ENCODE assay signal across 29 mouse cellular contexts in genomic region chr14:12753237-12753636, GRCm38 (mm10).
DNase-seq lines count a peak whose midpoint lies in the region; TF ChIP-seq lines count a peak whose summit lies in the region.
"Had no signal": no experiment of that assay in that cellular context is flagged by ENCODE, and none has a peak within 500 bp of the region (broad histone marks: within the 10 kb centered on the region; RNA-seq: fewer than 3 reads in every experiment).

No protein-coding gene starts in this region.

- no peak for TF ChIP-seq RAD21 in CH12.LX (IDR thresholded peaks at IDR 0.05; ENCODE audit: low read depth, low read length)

- peaks cover 14 to 18% of the 10 kb centered on the region in 2 experiments for H3K4me1 ChIP-seq in CH12.LX (ENCODE audit: control insufficient read depth in 1 of 2, insufficient read depth in 2 of 2)
- H3K4me1 ChIP-seq: embryonic facial prominence, embryonic 10.5 days; embryonic facial prominence, embryonic 13.5 days; forebrain, embryonic 12.5 days; forebrain, embryonic 15.5 days; heart, embryonic 10.5 days; heart, embryonic 13.5 days; hindbrain, embryonic 15.5 days had no signal

- H3K36me3 ChIP-seq in CH12.LX (replicated peaks in 1 of 2; ENCODE audit: control insufficient read depth in 1 of 2, insufficient read depth in 1 of 2, low read length in 1 of 2), result no peaks in the 10 kb centered on the region
- H3K36me3 ChIP-seq: embryonic facial prominence, embryonic 10.5 days; embryonic facial prominence, embryonic 13.5 days; forebrain, embryonic 12.5 days; forebrain, embryonic 15.5 days; heart, embryonic 10.5 days; heart, embryonic 13.5 days; hindbrain, embryonic 15.5 days had no signal

- peak; percentile 70 for TF ChIP-seq EP300 in CH12.LX (IDR thresholded peaks at IDR 0.05; ENCODE audit: low read length)

- TF ChIP-seq POLR2A in CH12.LX (IDR thresholded peaks at IDR 0.05; ENCODE audit: low read depth, low read length), result no peak

- TF ChIP-seq CTCF in CH12.LX (conservative IDR thresholded peaks at IDR 0.05 in 1 of 2, IDR thresholded peaks at IDR 0.05 in 1 of 2; ENCODE audit: low read depth in 2 of 2, low read length in 2 of 2), result no peak

- peak overlapping the region; percentile 77 for H3K4me2 ChIP-seq in CH12.LX (ENCODE audit: insufficient read depth, low read depth, poor library complexity, severe bottlenecking)
- H3K4me2 ChIP-seq: embryonic facial prominence, embryonic 13.5 days; forebrain, embryonic 12.5 days; forebrain, embryonic 15.5 days; heart, embryonic 13.5 days; hindbrain, embryonic 15.5 days had no signal

- no peak overlapping the region for H3K4me3 ChIP-seq in CH12.LX (replicated peaks in 1 of 3; ENCODE audit: low read depth in 2 of 3, low read length in 2 of 3, poor library complexity in 1 of 3)
- H3K4me3 ChIP-seq: embryonic facial prominence, embryonic 10.5 days; embryonic facial prominence, embryonic 13.5 days; erythroblast, embryonic 14.5 days; forebrain, embryonic 12.5 days; forebrain, embryonic 15.5 days; heart, adult 2 months; heart, embryonic 10.5 days; heart, embryonic 13.5 days; hindbrain, embryonic 15.5 days had no signal

- dilution Hi-C loops in CH12.LX (cut with MboI; ENCODE audit: extremely low pct_ligation_motif_present, extremely low pct_unique_long_range_greater_than_20kb, low sequenced_read_pairs), result no loop called here

- H3K9me3 ChIP-seq in CH12.LX (replicated peaks; ENCODE audit: low read length), result no peaks in the 10 kb centered on the region
- H3K9me3 ChIP-seq: embryonic facial prominence, embryonic 10.5 days; embryonic facial prominence, embryonic 13.5 days; forebrain, embryonic 12.5 days; forebrain, embryonic 15.5 days; heart, embryonic 10.5 days; heart, embryonic 13.5 days; hindbrain, embryonic 15.5 days had no signal

- H3K27ac ChIP-seq in CH12.LX (ENCODE audit: insufficient read depth, low read depth), result no peak overlapping the region
- H3K27ac ChIP-seq: embryonic facial prominence, embryonic 10.5 days; embryonic facial prominence, embryonic 13.5 days; forebrain, embryonic 12.5 days; forebrain, embryonic 15.5 days; heart, adult 2 months; heart, embryonic 10.5 days; heart, embryonic 13.5 days; hindbrain, embryonic 15.5 days had no signal

- intact Hi-C loops in left cerebral cortex, postnatal 14 days (cut with DNase I), result no loop called here

- H3K9ac ChIP-seq in CH12.LX (ENCODE audit: insufficient read depth, low read depth), result peak overlapping the region; percentile 58
- H3K9ac ChIP-seq: embryonic facial prominence, embryonic 13.5 days; forebrain, embryonic 12.5 days; forebrain, embryonic 15.5 days; heart, embryonic 13.5 days; hindbrain, embryonic 15.5 days had no signal

- H3K27me3 ChIP-seq in CH12.LX (replicated peaks), result no peaks in the 10 kb centered on the region
- H3K27me3 ChIP-seq: embryonic facial prominence, embryonic 13.5 days; forebrain, embryonic 12.5 days; forebrain, embryonic 15.5 days; heart, embryonic 13.5 days; hindbrain, embryonic 15.5 days; Patski had no signal

- no peaks in the 10 kb centered on the region for H3K79me2 ChIP-seq in CH12.LX (replicated peaks; ENCODE audit: control insufficient read depth, extremely low read depth, insufficient read depth, poor library complexity, severe bottlenecking)

- peak; percentile 20 to 29 for DNase-seq in left cerebral cortex, adult 18-20 months (ENCODE audit: low spot score in 2 of 2)
- DNase-seq in left cerebral cortex, postnatal 14 days (ENCODE audit: low spot score in 2 of 2), result no peak
- DNase-seq in right cerebral cortex, adult 18-20 months, result peak; percentile 48
- no peak for DNase-seq in right cerebral cortex, postnatal 14 days
- peak; percentile 34 for DNase-seq in CH12.LX (ENCODE audit: extremely low read depth)
- peak; percentile 18 for DNase-seq in Muller cell, postnatal 12 days (ENCODE audit: inconsistent ontology term)
- no peak for DNase-seq in urinary bladder, adult 18-20 months (ENCODE audit: low spot score in 2 of 2)
- DNase-seq in cerebellum, adult 18-20 months, result no peak
- DNase-seq: adrenal gland, postnatal 10 days; adrenal gland, postnatal 36 days; cerebellum, adult 11 months; cerebellum, adult 8-10 months; cerebellum, postnatal 10 days; cerebellum, postnatal 36 days; embryo, embryonic 11 days; gastrocnemius, postnatal 10 days; gastrocnemius, postnatal 36 days; heart, adult 2 months; heart, postnatal 14 days; heart, postnatal 4 days had no signal

- in situ Hi-C loops in CH12.LX (cut with MboI; ENCODE audit: low pct_ligation_motif_present, low pct_unique_long_range_greater_than_20kb, low sequenced_read_pairs), result no loop called here

TF ChIP-seq in CH12.LX, 34 proteins besides CTCF, POLR2A, EP300 and RAD21:
- TF ChIP-seq IRF4 (IDR thresholded peaks at IDR 0.05; ENCODE audit: low read depth, low read length) (peak; percentile 83), MEF2A (IDR thresholded peaks at IDR 0.05; ENCODE audit: borderline replicate concordance, low read depth, low read length) (peak; percentile 42; the same call in 1 of the 2 replicates), MYC (IDR thresholded peaks at IDR 0.05; ENCODE audit: low read depth, low read length) (no peak), JUN (IDR thresholded peaks at IDR 0.05; ENCODE audit: insufficient read depth, low read depth, low read length) (peak; percentile 58), MAX (IDR thresholded peaks at IDR 0.05; ENCODE audit: low read length) (peak; percentile 37; the same call in 1 of the 2 replicates), BHLHE40 (IDR thresholded peaks at IDR 0.05; ENCODE audit: low read depth, low read length) (peak; percentile 62), JUND (conservative IDR thresholded peaks at IDR 0.05; ENCODE audit: low read depth, low read length) (peak; percentile 45; the same call in 1 of the 2 replicates), ZNF384 (IDR thresholded peaks at IDR 0.05; ENCODE audit: low read depth, low read length) (no peak), TCF12 (IDR thresholded peaks at IDR 0.05; ENCODE audit: low read depth, low read length) (no peak), ETS1 (conservative IDR thresholded peaks at IDR 0.05; ENCODE audit: low read depth, low read length) (peak; percentile 45), ZMIZ1 (IDR thresholded peaks at IDR 0.05; ENCODE audit: low read depth, low read length) (no peak)

Comparison
In these comparisons a context has a peak if more than half of its experiments do, and no peak if none do; other contexts are left out.
1. DNase-seq: peak in left cerebral cortex, adult 18-20 months (2 of 2), right cerebral cortex, adult 18-20 months (single experiment), CH12.LX (single experiment) and Muller cell, postnatal 12 days (single experiment); none in left cerebral cortex, postnatal 14 days (0 of 2), right cerebral cortex, postnatal 14 days (single experiment), urinary bladder, adult 18-20 months (0 of 2) and cerebellum, adult 18-20 months (0 of 2).